Mouse (Mus musculus) gonadal fat pad, adult 2 months (tissue): ENCODE measurements around the gene Itgb4. TPM values are rescaled to one million over a fixed set of nuclear protein-coding genes. Genes with fewer than 3 reads are reported as not detected.
"Not testable (repeated sequence)": the region's sequence is repeated elsewhere in the genome, so short reads cannot be mapped to it uniquely, and the experiment has no call there.

Experiments
- DNase-seq: peaks from one replicate; pipeline ENCODE4 v3.0.0-alpha.2; 2012; ENCODE audit warnings: low read depth
- polyA plus RNA-seq: library from polyadenylated mRNA; depleted of rRNA; stranded (reverse); fragments of >200 nt; gene quantifications from 2 replicates; pipeline ENCODE4 v1.2.3, GENCODE M21; 2012

The Itgb4 gene
- polyA plus RNA-seq, 1 experiment, result 9.3 TPM

- no peak for DNase-seq
Measured at GRCm38 (mm10) chr11:116008832-116009375, 34.4 kb downstream of the Itgb4 start.

DNA sequence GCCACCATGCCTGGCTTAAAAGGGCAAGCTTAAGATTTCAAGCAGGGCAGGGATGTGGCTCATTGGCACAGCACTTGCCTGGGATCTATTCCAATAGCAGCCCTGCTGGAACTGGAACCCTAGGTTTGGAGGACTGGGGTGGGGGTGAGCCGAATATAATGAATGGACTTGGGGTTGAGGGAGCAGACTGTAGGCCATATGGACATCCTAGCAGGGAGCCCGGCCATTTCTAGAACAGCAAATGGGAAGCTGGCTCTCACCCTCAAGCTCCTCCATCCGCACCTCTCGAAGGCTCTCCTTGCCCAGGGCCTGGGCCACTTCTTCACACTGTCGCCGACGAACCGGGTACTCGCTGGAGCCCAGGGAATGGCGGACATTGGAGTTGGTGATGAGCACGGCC lies 35.2 kb downstream of the Itgb4 start:
- no peak for DNase-seq

DNA sequence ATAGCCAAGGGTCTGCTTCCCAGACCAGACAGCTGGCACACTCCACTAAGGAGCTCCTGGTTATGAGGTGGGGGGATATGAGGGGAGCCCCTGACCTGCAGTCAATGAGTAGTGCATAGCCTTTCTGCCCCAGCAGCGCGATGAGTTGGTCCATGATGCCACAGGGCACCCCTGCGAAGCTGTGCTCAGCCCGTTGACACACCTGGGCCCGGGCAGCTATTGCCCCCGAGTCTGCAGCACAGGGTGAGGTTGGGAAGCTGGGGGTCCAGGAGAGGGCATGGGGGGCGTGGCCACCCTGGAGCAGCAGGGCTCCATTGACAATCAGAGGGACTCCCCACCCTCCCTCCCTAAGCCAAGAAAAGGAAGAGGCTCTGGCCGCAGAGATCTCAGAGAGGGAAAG lies 35.6 kb downstream of the Itgb4 start:
- DNase-seq, result no peak

GRCm38 (mm10) chr11:116010948-116011347 lies 36.4 kb downstream of the Itgb4 start:
- DNase-seq, result no peak

- no peak for DNase-seq
Measured at GRCm38 (mm10) chr11:116011529-116012261, 37.2 kb downstream of the Itgb4 start.

DNA sequence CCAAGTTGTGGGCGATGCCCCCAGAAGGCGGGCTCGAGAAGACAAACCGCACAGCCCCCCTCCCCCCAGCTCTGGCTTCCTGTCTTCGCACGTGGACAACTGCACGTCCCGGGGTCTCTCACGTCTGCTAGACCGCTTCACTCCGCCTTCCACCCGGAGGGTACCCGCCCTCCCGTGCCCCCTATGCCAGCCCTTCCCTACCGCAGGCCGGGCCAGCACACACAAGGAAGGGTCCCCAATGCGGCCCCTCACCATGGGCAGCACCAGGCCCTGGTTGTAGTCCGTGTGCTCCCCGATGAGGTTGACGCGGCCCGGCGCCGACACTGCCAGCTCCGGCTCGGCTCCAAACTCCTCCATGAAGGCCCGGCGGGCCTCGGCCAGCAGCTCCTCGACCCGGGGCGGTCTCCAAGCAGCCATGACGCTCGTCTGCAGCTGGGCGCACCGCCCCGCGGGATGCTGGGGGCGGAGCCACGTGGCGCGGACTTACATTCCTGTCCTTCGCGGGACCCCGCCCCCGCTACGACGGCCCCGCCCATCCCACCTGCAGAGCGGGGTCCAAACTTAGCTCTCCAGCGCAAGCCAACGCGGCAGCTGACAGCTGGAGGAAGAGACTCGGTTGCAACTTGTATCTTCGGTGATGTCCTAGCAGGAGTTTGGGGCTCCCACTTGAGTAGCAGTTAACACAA lies 37.9 kb downstream of the Itgb4 start, which contains the start of gene Galk1:
Galk1 (minus strand) TSS at position 458 of the 686 bp plus-strand sequence.
- no peak for DNase-seq

GRCm38 (mm10) chr11:116014821-116015220 lies 40.3 kb downstream of the Itgb4 start:
- no peak for DNase-seq

GRCm38 (mm10) chr11:116018106-116018505 lies 43.6 kb downstream of the Itgb4 start:
- DNase-seq, result no peak

- DNase-seq, result not testable (repeated sequence)
Measured at GRCm38 (mm10) chr11:116018867-116019266, 44.4 kb downstream of the Itgb4 start.

DNA sequence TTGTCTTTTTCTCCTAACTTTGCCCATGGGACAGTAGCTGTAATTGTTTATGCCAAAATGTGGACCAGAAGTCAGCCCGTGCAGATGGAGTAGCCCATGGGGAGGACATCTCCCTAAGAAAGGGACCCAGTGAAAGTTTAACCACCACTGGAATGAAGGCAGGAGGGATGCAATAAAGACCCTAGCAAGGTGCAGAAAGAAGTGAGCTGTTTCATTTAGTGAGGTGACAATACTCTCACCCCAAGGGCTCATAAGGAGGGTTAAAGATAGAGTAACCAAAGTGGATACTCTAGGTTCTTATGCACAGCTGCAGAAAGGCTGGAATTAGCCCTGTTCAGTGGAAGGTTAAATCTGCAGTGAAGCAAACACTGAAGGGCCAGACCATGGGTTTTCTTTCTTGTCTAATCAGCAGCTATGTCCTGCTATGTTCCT lies 44.9 kb downstream of the Itgb4 start:
- no peak for DNase-seq

DNA sequence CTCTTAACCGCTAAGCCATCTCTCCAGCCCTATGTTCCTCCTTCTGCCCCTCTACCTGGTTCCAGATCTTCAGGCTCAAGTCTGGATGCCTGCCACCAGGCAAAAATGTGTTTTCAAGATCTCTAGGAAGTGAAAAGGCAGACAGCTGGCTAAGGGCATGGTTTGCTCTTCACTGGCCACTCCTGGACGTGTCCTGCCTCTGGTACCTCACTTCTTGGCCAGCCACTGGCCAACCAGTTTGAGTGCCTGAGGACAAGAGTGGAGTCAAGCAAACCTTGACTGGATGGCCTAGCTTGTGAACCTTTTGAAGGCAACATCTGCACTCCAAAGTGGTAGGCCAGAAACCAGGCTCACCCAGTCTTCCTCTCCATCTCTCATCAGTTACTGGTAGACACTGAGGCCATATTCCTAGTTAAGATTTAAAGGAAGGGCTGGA lies 45.5 kb downstream of the Itgb4 start:
- DNase-seq, result no peak

DNA sequence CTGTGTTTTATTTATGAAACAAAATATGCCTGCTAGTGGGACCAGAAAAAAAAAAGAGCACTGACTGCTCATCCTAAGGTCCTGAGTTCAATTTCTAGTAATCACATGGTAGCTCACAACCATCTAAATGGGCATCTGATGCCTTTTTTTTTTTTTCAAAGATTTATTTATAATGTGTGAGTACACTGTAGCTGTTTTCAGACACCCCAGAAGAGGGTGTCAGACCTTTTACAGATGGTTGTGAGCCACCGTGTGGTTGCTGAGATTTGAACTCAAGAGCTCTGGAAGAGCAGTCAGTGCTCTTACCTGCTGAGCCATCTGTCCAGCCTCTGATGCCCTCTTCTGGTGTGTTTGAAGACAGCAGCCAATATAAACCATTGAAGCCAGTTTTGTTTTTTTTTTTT lies 46.0 kb downstream of the Itgb4 start:
- no peak for DNase-seq

DNA sequence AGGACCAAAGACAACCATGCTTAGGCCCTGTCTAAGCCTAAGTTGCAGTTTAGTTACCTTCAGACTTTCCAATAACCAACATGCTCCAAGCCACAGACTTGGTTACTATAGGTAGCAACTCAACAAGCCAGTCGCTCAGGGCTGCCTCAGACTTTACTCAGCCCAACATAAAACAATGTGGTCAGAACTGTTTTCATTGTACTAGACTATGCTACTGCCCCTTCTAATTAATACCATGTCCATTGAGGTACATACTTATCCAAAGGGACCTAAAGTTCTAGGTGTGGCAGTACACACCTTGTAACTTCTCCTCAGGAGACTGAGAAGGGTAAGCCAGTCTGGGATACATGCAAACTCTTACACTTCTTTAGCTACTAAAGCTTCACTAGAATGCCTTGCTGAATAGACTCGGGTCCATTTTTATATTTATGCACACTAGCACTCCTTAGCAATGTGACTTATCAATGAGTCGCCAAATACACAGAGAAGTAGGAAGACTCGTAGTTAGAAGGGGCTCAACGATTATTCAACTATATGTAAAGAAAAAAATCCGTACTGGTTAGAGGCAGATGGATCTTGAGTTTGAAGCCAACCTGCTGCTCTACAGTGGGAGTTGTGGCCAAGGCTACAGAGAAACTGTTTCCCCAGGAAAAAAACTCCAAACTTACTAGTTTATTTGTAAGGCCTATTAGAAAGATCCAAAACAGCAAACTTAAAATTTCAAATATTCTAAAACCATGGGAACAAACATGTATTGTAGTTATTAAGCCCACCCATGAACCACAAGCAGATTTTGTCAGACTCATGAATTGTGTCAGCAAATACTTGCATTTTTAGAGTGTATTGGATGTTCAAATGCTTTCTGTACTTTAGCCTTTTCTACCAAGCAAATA lies 47.1 kb downstream of the Itgb4 start:
- no peak for DNase-seq

GRCm38 (mm10) chr11:116022256-116022780 lies 47.8 kb downstream of the Itgb4 start:
- no peak for DNase-seq

DNA sequence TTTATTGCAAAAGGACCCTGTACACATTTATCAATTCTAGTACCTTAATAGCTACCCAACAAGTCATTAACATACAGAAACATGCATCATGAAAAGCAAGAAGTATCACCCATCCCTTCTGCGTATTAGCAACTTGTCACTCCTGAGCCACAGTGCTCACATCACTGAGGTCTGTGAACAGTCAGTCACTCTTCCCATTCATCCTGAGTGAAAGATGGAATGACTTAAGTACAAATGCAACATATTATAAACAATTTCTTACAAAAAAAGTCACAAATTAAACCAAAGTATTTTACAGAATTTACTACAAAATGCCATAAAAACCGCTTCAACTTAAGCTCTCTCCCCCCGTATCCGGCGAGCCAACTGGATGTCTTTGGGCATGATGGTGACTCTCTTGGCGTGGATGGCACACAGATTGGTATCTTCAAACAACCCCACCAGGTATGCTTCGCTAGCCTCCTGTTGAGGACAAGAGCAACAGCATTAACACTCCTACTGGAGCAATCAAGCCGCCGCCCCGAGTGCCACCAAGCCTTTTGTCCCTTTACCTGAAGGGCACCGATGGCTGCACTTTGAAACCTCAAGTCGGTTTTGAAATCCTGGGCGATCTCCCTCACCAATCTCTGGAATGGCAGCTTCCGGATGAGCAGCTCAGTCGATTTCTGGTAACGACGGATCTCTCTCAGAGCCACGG lies 48.7 kb downstream of the Itgb4 start:
- DNase-seq, result not testable (repeated sequence)

DNA sequence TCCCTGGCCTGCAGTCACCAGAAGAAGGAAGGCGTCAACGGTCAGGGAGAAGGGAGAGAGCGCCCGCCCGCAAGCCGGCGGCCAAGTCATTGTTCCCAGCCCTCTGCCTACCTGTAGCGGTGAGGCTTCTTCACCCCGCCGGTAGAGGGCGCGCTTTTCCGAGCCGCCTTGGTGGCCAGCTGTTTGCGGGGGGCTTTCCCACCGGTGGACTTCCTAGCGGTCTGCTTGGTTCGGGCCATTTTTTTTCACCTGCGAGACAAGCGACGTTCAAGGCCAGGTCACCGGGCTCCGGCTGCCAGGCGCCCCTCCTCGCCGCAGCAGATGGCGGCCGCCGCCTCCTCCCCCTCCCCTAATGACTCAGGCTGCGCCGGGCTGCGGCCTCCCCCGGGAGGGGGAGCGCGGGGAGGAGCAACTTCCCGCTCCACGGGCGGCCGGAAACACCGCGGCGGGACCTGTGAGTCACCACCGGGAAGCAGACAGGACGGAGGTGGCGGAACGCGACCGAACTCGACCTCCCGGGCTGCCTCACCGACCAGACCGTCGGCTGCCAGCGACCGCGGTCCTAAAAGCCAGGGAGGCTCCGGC lies 49.4 kb downstream of the Itgb4 start:
- DNase-seq, result no peak

DNA sequence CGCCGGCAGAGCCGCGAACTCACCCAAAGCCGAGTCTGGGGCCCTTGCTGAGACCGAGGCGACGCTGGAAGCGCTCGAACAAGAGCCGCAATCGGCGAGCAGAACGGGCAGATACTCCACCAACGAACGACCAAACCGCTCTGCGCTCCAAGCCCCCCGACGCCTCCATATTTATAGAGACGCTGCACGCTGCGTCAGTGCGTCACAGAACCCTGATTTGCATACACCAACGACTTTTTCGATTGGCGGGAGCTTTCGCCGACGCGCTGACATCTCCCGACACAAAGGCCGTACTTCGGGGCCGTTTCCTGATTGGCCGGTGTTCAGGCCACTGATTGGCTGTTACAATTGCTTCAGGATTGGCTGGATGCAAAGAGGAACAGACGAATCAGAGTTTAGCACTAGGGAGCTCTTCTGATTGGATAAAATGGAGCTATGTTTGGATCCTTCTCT lies 49.9 kb downstream of the Itgb4 start:
- DNase-seq, result peak; percentile 95

DNA sequence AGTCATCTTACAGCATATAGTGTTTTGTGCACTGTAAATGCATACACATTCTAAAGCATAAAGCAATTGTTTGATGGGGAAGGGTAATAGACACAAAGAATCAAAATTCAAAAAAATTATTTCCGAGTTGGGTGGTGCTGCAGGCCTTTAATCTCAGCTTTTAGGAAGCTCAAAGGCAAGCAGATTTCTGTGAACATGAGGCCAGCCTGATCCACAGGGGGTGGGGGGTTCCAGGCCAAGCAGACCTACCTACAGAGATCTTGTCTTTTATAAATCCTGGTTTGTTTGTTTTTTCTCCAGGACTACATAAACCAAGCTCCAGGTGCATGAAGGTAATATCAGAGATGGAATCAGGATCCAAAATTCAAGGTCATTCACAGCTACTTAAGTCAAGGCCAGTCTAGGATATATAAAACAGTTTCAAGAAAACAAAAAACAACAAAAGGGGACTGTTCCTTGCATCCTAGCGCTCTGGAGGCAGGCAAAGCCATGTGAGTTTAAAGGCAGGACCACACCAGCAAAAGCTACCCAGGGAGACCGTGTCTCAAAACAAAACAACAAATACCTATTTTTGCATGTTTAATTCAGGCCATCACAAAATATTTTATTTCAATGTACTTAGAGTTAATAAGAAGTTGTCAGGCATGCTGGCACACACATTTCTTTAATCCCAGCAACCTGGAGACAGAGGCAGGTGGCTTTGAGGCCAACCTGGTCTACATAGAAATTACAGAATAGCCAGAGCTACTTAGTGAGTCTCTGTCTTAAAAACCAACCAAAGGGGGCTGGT lies 50.7 kb downstream of the Itgb4 start:
- DNase-seq, result no peak

DNA sequence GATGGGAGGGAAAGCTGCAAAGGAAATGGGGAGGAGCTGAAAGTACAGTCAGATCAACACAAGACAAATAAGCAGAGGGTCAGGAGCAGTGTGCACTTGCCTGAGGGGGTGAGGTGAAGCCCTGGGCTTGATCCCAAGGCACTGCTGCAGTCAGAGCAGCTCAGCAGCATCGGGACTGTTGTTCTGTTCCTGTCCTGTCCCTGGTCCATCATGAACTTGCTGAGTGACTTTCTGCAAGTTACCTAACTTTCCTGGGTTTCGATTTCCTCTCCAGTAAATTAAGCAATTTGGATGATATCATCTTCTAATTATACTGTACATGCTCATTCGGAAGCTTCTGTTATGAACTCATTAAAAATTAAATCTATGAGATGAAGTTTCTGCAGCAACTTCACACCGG lies 53.2 kb downstream of the Itgb4 start, which contains the start of gene H3f3b:
H3f3b (minus strand) TSS at position 207 of the 400 bp plus-strand sequence.
- DNase-seq, result no peak
